Mouse (Mus musculus) neural tube, embryonic 14.5 days (tissue): ENCODE measurements around the gene Nmt1. TPM values are rescaled to one million over a fixed set of nuclear protein-coding genes. Genes with fewer than 3 reads are reported as not detected.

ENCODE experiments used
- ATAC-seq: fragments of 200-750 bp; cut with Nextera tagmentation; 2 replicates; pipeline ENCODE4 v1.8.0; 2017; ENCODE audit warnings: low read depth, mild to moderate bottlenecking, moderate TSS enrichment, moderate library complexity
- H3K27ac ChIP-seq: fragments of 300-500 bp; sonication (generic); 2 replicates; pipeline ENCODE4 v1.5.1; 2014; ENCODE audit warnings: low read depth, mild to moderate bottlenecking, control low read depth, low read length, moderate library complexity, mixed read lengths
- H3K27me3 ChIP-seq: fragments of 300-500 bp; sonication (generic); 2 replicates; pipeline ENCODE4 v1.6.1; 2014; ENCODE audit warnings: low read length; ENCODE audit not compliant: control insufficient read depth, insufficient read depth
- H3K36me3 ChIP-seq: fragments of 300-500 bp; sonication (generic); 2 replicates; pipeline ENCODE4 v1.6.1; 2014; ENCODE audit warnings: low read length, mixed read lengths; ENCODE audit not compliant: control insufficient read depth, insufficient read depth
- H3K4me1 ChIP-seq: fragments of 300-500 bp; sonication (generic); 2 replicates; pipeline ENCODE4 v1.6.1; 2014; ENCODE audit warnings: low read length; ENCODE audit not compliant: control insufficient read depth, insufficient read depth
- H3K4me2 ChIP-seq: fragments of 300-500 bp; sonication (generic); 2 replicates; pipeline ENCODE4 v1.6.1; 2014; ENCODE audit warnings: mild to moderate bottlenecking, low read depth, low read length, control low read depth
- H3K4me3 ChIP-seq: fragments of 300-500 bp; sonication (generic); 2 replicates; pipeline ENCODE4 v1.5.1; 2014; ENCODE audit warnings: low read depth, low read length, control low read depth, mixed read lengths
- H3K9ac ChIP-seq: fragments of 300-500 bp; sonication (generic); replicated peaks from 2 replicates; pipeline ENCODE4 v1.6.1; 2014; ENCODE audit warnings: low read depth, mild to moderate bottlenecking, control low read depth, low read length, mixed read lengths
- H3K9me3 ChIP-seq: fragments of 300-500 bp; sonication (generic); 2 replicates; pipeline ENCODE4 v1.6.1; 2016; ENCODE audit warnings: low read length; ENCODE audit not compliant: control insufficient read depth
- WGBS: fragments of 180-500 bp; shearing (Covaris S2); extraction: QIAGEN DNeasy Blood & Tissue Kit; methylation state at CpG from one replicate; pipeline ENCODE4 v1.1.7; 2014; 5-methylcytosine and 5-hydroxymethylcytosine counted together
- polyA plus RNA-seq: library from polyadenylated mRNA; unstranded; fragments of >200 nt; fragmentation: Nextera tagmentation; extraction: Ambion mirVana; gene quantifications from 2 replicates; pipeline ENCODE4 v1.2.1, GENCODE M21; 2014

Gene Nmt1
- polyA plus RNA-seq, 1 experiment from 2014 or later = 35.5 TPM

DNA sequence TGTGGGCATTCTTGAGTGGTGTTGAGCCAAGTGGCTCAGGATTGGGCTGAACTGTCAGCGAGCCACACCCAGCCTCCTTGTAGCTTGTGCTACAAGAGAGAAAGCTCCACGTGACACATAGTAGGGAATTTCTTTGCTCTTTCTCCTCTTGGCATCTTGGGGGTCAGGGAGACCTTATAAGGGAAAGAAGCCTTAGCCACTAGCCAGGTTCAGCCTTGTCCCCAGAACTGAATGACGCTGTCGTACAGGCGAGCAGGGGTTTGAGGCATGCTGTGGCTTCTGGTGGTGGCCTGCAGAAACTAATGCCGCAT, 39.0 kb downstream of the Nmt1 start:
- WGBS = 97% methylated on average over 6 of the region's 6 CpGs

DNA sequence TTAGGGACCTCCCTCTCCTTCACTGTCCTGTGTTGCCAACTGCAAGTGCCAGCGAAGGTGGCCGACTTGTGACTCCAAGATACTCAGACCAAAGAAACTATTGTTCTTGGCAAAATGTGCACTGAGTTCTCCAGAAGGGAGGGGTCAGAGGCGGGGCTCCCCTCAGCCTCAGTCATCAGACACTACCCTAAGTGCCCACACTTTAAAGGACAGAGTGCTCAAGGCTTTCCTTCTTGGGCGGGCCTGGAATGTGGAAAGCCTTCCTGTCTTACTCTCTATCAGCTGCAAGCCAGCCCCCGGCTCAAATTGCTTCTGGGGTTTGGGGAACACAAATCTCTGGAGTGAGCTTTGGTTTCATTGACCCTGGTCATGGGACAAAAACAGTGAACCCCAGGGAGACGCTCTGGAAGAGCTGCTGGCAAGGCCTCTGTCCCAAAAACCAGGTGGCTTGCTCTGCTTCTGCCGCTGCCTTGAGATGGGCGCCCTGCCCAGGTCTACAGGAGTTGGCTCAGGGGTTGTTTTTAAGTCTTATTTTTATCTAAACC, 39.5 kb downstream of the Nmt1 start:
- Histone ChIP-seq H3K27ac (no peak overlapping the region), H3K9ac (no peak overlapping the region), H3K4me1 (no peaks in the 10 kb centered on the region), H3K27me3 (no peaks in the 10 kb centered on the region), H3K4me2 (no peak overlapping the region), H3K36me3 (peaks cover 40% of the 10 kb centered on the region), H3K4me3 (no peak overlapping the region), H3K9me3 (no peaks in the 10 kb centered on the region)
- 81% methylated on average over 8 of the region's 8 CpGs for WGBS
- ATAC-seq = no peak

More for the DNA sequence above, 39.0 kb downstream of the Nmt1 start:
- Histone ChIP-seq H3K4me2 (no peak overlapping the region), H3K27ac (no peak overlapping the region), H3K9ac (no peak overlapping the region), H3K36me3 (peaks cover 44% of the 10 kb centered on the region), H3K4me1 (no peaks in the 10 kb centered on the region), H3K27me3 (no peaks in the 10 kb centered on the region), H3K4me3 (no peak overlapping the region), H3K9me3 (no peaks in the 10 kb centered on the region)
- no peak for ATAC-seq

DNA sequence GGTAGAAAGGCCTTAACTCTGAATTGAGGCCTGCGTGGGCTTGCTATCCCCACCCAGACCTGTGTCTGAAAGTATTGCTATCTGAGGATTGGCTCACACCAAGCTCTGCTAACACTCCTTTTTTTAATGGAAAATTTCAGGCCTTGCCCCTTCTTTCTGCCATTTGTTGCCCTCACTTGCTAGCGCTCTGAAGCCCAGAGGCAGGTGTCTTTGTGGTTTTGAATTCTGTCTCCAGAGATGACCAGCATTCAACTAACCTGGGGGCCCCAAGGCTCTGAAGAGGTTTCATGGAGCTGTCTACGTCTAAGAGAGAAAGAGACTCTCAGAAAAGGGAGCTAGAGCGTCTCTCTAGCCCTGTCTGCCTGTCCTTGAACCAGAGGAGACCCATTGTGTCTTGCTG, 40.3 kb downstream of the Nmt1 start:
- H3K4me2 ChIP-seq = no peak overlapping the region
- peaks cover 37% of the 10 kb centered on the region for H3K36me3 ChIP-seq

DNA sequence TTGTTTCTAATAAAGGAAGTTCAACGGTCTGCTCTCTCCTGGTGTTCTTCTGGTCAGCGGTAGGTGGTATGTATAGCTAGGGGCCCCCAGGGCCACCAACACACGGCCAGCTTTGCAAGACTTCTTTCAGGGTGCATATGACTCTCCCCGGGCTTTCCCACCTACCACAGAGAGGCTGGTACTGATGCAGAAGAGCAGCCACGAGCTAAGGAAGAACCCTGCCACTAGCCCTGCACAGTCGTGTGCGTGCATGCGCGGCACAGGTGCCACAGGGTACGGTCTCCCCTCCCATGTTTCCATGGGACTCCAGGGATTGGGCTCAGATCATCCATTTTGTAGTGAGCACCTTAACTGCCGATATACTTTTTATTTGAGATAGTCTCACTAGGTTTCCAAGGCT, 40.9 kb downstream of the Nmt1 start:
- Histone ChIP-seq H3K4me2 (no peak overlapping the region), H3K36me3 (peaks cover 37% of the 10 kb centered on the region), H3K27me3 (no peaks in the 10 kb centered on the region), H3K27ac (no peak overlapping the region), H3K9me3 (no peaks in the 10 kb centered on the region), H3K4me3 (no peak overlapping the region), H3K4me1 (no peaks in the 10 kb centered on the region), H3K9ac (no peak overlapping the region)
- no peak for ATAC-seq
- WGBS = 93% methylated on average over 11 of the region's 11 CpGs

More for the DNA sequence above, 40.3 kb downstream of the Nmt1 start:
- WGBS = 91% methylated on average over 4 of the region's 4 CpGs
- Histone ChIP-seq H3K9me3 (no peaks in the 10 kb centered on the region), H3K4me3 (no peak overlapping the region), H3K27me3 (no peaks in the 10 kb centered on the region), H3K9ac (no peak overlapping the region), H3K27ac (no peak overlapping the region), H3K4me1 (no peaks in the 10 kb centered on the region)
- no peak for ATAC-seq

DNA sequence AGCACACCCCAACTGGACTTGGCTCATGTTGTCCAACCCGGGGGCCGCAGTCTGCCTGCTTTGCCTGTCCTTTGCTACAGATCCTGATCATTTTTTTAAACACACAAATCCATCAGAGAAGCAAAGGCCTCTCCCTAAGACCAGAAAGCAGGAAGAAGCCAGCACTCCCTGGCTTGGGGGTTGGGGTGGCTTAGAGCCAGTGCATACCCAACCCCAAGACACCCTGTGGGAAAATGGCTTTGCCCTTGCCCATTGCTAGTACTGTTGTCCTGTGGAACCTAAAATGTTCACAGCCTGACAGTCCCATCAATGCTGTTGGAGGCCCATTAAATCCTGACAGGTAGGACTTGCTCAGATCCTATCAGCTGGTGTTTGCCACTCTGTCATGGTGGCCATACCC, 41.7 kb downstream of the Nmt1 start:
- H3K27ac ChIP-seq = no peak overlapping the region
- H3K9me3 ChIP-seq = no peaks in the 10 kb centered on the region
- WGBS = 94% methylated on average over 2 of the region's 2 CpGs
- no peaks in the 10 kb centered on the region for H3K27me3 ChIP-seq
- no peak for ATAC-seq
- no peaks in the 10 kb centered on the region for H3K4me1 ChIP-seq
- peaks cover 28% of the 10 kb centered on the region for H3K36me3 ChIP-seq
- no peak overlapping the region for H3K9ac ChIP-seq
- no peak overlapping the region for H3K4me2 ChIP-seq
- no peak overlapping the region for H3K4me3 ChIP-seq

DNA sequence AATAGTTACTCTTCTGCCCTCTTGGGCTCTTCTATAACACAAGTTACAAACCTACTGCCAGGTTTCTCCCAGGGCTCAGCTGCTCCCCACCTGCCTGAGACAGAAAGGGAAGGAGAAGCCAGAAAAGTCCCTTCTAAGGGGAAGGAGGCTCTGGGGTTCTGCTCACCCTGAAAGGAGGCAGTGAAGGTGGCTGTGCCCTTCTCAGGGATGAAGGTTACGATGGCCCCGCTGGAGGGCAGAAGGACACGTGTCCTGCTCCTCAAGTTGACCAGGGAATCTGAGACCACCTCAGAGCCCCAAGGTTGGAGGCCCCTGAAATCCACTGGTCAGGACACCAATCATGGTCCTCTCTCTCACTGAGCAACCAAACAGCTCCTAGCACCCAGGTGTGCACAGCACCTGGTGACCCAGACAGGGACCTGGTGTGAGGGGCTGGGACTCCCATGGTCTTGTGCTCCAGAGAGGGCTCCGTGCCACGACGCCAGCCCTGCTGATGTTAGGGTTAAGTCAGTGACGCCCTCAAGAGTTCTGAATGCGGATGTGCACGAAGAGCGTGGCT, 42.4 kb downstream of the Nmt1 start:
- H3K4me1 ChIP-seq = no peaks in the 10 kb centered on the region

DNA sequence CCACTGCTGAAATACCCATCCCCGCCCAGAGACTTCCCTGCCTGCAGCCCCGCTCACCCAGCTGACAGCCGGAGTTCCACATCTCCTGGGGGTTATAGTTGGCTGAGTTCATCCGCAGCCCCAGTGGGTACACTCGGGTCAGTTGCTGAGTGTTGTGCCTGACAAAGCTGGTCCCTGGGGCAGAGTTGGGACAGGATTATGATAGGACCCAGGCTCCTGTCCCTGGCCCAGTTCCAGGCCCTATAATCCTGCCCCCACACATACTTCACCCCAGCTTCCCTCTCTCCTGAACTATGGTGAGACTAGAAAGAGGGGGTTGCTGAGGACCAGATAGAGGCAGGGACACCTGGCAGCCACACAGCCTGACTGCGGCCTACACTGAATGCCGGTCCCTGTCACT, 45.7 kb downstream of the Nmt1 start:
- ATAC-seq = no peak
- Histone ChIP-seq H3K27me3 (no peaks in the 10 kb centered on the region), H3K9ac (no peak overlapping the region), H3K27ac (no peak overlapping the region), H3K36me3 (peaks cover 6% of the 10 kb centered on the region), H3K9me3 (no peaks in the 10 kb centered on the region), H3K4me1 (no peaks in the 10 kb centered on the region), H3K4me2 (no peak overlapping the region), H3K4me3 (no peak overlapping the region)
- WGBS = 80% methylated on average over 7 of the region's 7 CpGs

More for the DNA sequence above, 42.4 kb downstream of the Nmt1 start:
- no peaks in the 10 kb centered on the region for H3K9me3 ChIP-seq
- H3K27me3 ChIP-seq = no peaks in the 10 kb centered on the region
- no peak for ATAC-seq
- H3K4me3 ChIP-seq = no peak overlapping the region
- H3K36me3 ChIP-seq = peaks cover 24% of the 10 kb centered on the region
- WGBS = 96% methylated on average over 10 of the region's 10 CpGs
- H3K27ac ChIP-seq = no peak overlapping the region
- no peak overlapping the region for H3K4me2 ChIP-seq
- H3K9ac ChIP-seq = no peak overlapping the region

DNA sequence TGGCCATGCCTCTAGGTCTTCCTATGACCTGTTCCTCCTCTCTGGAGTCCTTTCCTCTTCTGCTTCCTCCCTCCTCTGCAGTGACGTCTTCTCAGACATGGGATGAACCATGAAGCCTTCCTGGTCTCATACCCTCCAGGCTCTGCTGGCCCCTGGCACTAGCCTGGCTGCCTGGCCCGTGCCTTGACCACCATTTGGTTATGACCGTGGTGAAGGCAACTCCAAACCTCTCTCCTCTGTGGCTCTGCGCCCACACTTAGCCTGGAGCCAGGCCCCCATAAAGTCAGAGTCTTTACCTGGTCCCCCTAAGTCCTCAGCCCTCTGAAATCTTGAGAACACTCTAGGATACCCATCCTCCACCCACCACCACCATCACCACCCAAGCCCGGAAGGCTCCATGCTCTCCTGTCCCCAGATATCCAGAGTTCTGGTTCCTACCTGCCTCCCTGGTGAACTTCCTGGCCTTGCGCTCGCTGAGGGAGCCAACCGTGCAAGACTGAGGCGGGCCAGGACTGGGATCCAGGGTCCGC, 46.2 kb downstream of the Nmt1 start:
- Histone ChIP-seq H3K4me1 (no peaks in the 10 kb centered on the region), H3K4me2 (no peak overlapping the region), H3K27me3 (no peaks in the 10 kb centered on the region), H3K27ac (no peak overlapping the region), H3K4me3 (no peak overlapping the region), H3K9ac (no peak overlapping the region), H3K36me3 (0 out of 2 replicates have a peak, but pooled peaks cover under 1% of the 10 kb centered on the region), H3K9me3 (no peaks in the 10 kb centered on the region)
- no peak for ATAC-seq
- WGBS = 67% methylated on average over 10 of the region's 10 CpGs

DNA sequence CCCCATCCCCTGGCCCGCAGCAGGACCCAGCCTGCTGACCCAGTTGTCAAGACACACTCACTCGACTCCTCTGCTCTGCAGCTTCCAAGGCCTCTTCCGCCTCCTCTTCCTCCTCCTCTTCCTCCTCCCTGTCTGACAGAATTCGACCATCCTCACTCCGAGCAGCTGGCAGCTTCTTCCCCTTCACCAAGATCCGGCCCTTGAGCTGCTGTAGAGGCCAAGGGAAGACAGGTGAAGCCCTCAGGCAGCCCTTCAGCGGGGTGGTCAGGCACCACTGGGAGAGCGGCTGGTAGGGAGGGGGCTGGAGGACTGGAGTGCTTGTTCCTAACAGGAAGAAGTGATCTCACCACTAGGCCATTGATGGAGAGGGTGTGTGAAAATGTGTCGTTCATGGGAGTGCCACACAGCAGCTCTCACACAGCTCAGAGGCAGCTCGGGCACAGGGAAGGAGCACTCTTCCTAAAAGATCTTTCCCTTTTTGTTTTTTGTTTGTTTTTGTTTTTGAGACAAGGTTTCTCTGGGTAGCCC, 46.9 kb downstream of the Nmt1 start:
- Histone ChIP-seq H3K27ac (no peak overlapping the region), H3K4me3 (no peak overlapping the region), H3K9ac (no peak overlapping the region), H3K27me3 (0 out of 2 replicates have a peak, but pooled peaks cover under 1% of the 10 kb centered on the region), H3K4me1 (no peaks in the 10 kb centered on the region), H3K36me3 (no peaks in the 10 kb centered on the region), H3K9me3 (no peaks in the 10 kb centered on the region), H3K4me2 (no peak overlapping the region)
- WGBS = 28% methylated on average over 10 of the region's 10 CpGs
- ATAC-seq = no peak
